Mouse (Mus musculus) left cerebral cortex, postnatal 36 days (tissue): Measurements from ENCODE around the gene Spata2. TPM values are rescaled to one million over a fixed set of nuclear protein-coding genes. Genes with fewer than 3 reads are reported as not detected.

Source experiments
- DNase-seq, 2 experiments: peaks; one replicate each; pipeline ENCODE4 v3.0.0; 2021 to 2022; ENCODE audit warnings: low spot score in 2 of 2, mixed read lengths in 1 of 2
- intact Hi-C: fragments of 180-260 bp; cut with DNase I; formaldehyde crosslinking; loops from one replicate; pipeline ENCODE4 v1.15.1; 2025
- total RNA-seq, 2 experiments: library from RNA; stranded (reverse); gene quantifications; 2 replicates each; pipeline ENCODE4 v1.2.3; 2021

The Spata2 gene
- total RNA-seq, 2 experiments from 2014 or later: 73.6 to 79.8 TPM

- DNase-seq: no peak
- intact Hi-C loops: no loop called here
Observed at GRCm38 (mm10) chr2:167514641-167515040, 22.0 kb upstream of the Spata2 start.

GRCm38 (mm10) chr2:167512970-167513369 is 20.3 kb upstream of the Spata2 start:
- intact Hi-C loops: no loop called here
- no peak for DNase-seq

- intact Hi-C loops: no loop called here
- DNase-seq: no peak
Observed at GRCm38 (mm10) chr2:167512365-167512764, 19.7 kb upstream of the Spata2 start.

GRCm38 (mm10) chr2:167510485-167510884 is 17.8 kb upstream of the Spata2 start:
- intact Hi-C loops: no loop called here
- no peak for DNase-seq

- intact Hi-C loops: no loop called here
- no peak for DNase-seq
Observed at GRCm38 (mm10) chr2:167508569-167508968, 15.9 kb upstream of the Spata2 start.

- intact Hi-C loops: no loop called here
- no peak for DNase-seq
Observed at GRCm38 (mm10) chr2:167507719-167508385, 15.2 kb upstream of the Spata2 start.

GRCm38 (mm10) chr2:167506546-167507260 is 14.0 kb upstream of the Spata2 start:
- no peak for DNase-seq

GRCm38 (mm10) chr2:167505127-167505526 is 12.4 kb upstream of the Spata2 start:
- DNase-seq: no peak
- intact Hi-C loops: no loop called here

More at GRCm38 (mm10) chr2:167506546-167507260, 14.0 kb upstream of the Spata2 start:
- intact Hi-C loops: no loop called here

- DNase-seq: no peak
- intact Hi-C loops: no loop called here
Observed at GRCm38 (mm10) chr2:167503896-167504349, 11.2 kb upstream of the Spata2 start.

- DNase-seq: peak; percentile 88 to 90
- intact Hi-C loops: no loop called here
Observed at GRCm38 (mm10) chr2:167503253-167503895, 10.7 kb upstream of the Spata2 start.

GRCm38 (mm10) chr2:167502554-167503252 is 10.0 kb upstream of the Spata2 start:
- intact Hi-C loops: no loop called here
- DNase-seq: no peak

- DNase-seq: no peak
- intact Hi-C loops: no loop called here
Observed at GRCm38 (mm10) chr2:167497272-167497671, 4.6 kb upstream of the Spata2 start.

GRCm38 (mm10) chr2:167496437-167496836 is 3.8 kb upstream of the Spata2 start:
- intact Hi-C loops: no loop called here
- no peak for DNase-seq

GRCm38 (mm10) chr2:167491757-167492708 is 654 bp downstream of the Spata2 start, which contains the start of gene Rnf114:
Gene Rnf114, plus strand, starts transcription at chr2:167492645.
- intact Hi-C loops: no loop called here
- DNase-seq: peak in 1 of 2 experiments; percentile 44

GRCm38 (mm10) chr2:167490813-167491525 is 1.7 kb downstream of the Spata2 start:
- peak; percentile 63 to 72 for DNase-seq

GRCm38 (mm10) chr2:167487994-167488393 is 4.7 kb downstream of the Spata2 start:
- no peak for DNase-seq
- intact Hi-C loops: loop anchor here (10.0 kb wide), 1 partner anchor 423 kb away; the partner anchor contains the start of gene Znfx1

More at GRCm38 (mm10) chr2:167490813-167491525, 1.7 kb downstream of the Spata2 start:
- intact Hi-C loops: no loop called here

- intact Hi-C loops: loop anchor here (10.0 kb wide), 1 partner anchor 423 kb away; the partner anchor contains the start of gene Znfx1
Observed at GRCm38 (mm10) chr2:167487551-167487950, 5.1 kb downstream of the Spata2 start.

GRCm38 (mm10) chr2:167486573-167486972 is 6.1 kb downstream of the Spata2 start:
- intact Hi-C loops: loop anchor here (10.0 kb wide), 1 partner anchor 422 kb away; the partner anchor contains the start of gene Znfx1
- no peak for DNase-seq

More at GRCm38 (mm10) chr2:167487551-167487950, 5.1 kb downstream of the Spata2 start:
- DNase-seq: no peak
